Mouse (Mus musculus): ENCODE measurements around the gene Dnah7a. TPM values are rescaled to one million over a fixed set of nuclear protein-coding genes. Genes with fewer than 3 reads are reported as not detected.

Gene Dnah7a
- polyA plus RNA-seq (2014; fragmentation: Illumina TruSeq; extraction: RNeasy Lipid Tissue Mini Kit (QIAGEN cat#74804); ENCODE audit: low read depth, low replicate concordance): not detected

GRCm38 (mm10) chr1:53706431-53707361 is at the start of gene Dnah7a:
TSS of gene Dnah7a (minus strand) at chr1:53706784.

GRCm38 (mm10) chr1:53352327-53353261 is 354.0 kb downstream of the Dnah7a start, which contains the start of the genes Asdurf, Gm28551 and Asnsd1:
TSS of gene Asdurf (minus strand) at chr1:53352619.
TSS of gene Gm28551 (minus strand) at chr1:53352667.
TSS of gene Asnsd1 (minus strand) at chr1:53352752.

Other genes starting within 250 kb of the Dnah7a start
- gene Stk17b, start 78.4 kb upstream of the Dnah7a start, polyA plus RNA-seq (2014; fragmentation: Illumina TruSeq; extraction: RNeasy Lipid Tissue Mini Kit (QIAGEN cat#74804); ENCODE audit: low read depth, low replicate concordance): 11.2 TPM

Measured in liver, adult 10 weeks (tissue).